Mouse (Mus musculus) G1E (cell line): ENCODE results near the gene Folr1. TPM values are rescaled to one million over a fixed set of nuclear protein-coding genes. Genes with fewer than 3 reads are reported as not detected.

Source experiments
- ATAC-seq: 2 replicates; pipeline ENCODE4 v1.8.0; 2016; ENCODE audit warnings: mild to moderate bottlenecking; ENCODE audit not compliant: insufficient number of reproducible peaks, poor library complexity, low FRiP score, severe bottlenecking; ENCODE audit errors: extremely low read depth
- DNase-seq: peaks from one replicate; pipeline ENCODE4 v3.0.0; 2012; ENCODE audit warnings: low spot score
- H3K27me3 ChIP-seq: 2 replicates; pipeline ENCODE4 v1.6.1; 2012; ENCODE audit warnings: mild to moderate bottlenecking, low read length, inconsistent platforms; ENCODE audit not compliant: insufficient read depth
- H3K36me3 ChIP-seq: replicated peaks from 2 replicates; pipeline ENCODE3; 2012; ENCODE audit warnings: mild to moderate bottlenecking, inconsistent platforms
- H3K4me1 ChIP-seq: 2 replicates; pipeline ENCODE4 v1.6.1; 2012; ENCODE audit warnings: low read depth, low read length, inconsistent platforms, mixed read lengths; ENCODE audit not compliant: insufficient read depth
- H3K4me3 ChIP-seq: 2 replicates; pipeline ENCODE4 v1.5.1; 2012; ENCODE audit warnings: low read depth, mild to moderate bottlenecking, inconsistent platforms, low read length, moderate library complexity, mixed read lengths
- H3K9me3 ChIP-seq: replicated peaks from 2 replicates; pipeline ENCODE4 v1.6.1; 2012; ENCODE audit warnings: inconsistent platforms
- CTCF ChIP-seq: IDR thresholded peaks from 2 replicates; pipeline ENCODE4 v1.5.1; 2012; ENCODE audit warnings: low read depth, low read length, inconsistent platforms, mixed read lengths
- GATA1 ChIP-seq: IDR thresholded peaks from 2 replicates; pipeline ENCODE4 v1.6.1; 2012; ENCODE audit warnings: borderline replicate concordance, low read length, inconsistent platforms, mixed read lengths
- GATA2 ChIP-seq: IDR thresholded peaks from 2 replicates; pipeline ENCODE4 v1.6.1; 2012; ENCODE audit warnings: low read depth, low read length, inconsistent platforms, borderline replicate concordance
- POLR2AphosphoS5 ChIP-seq: IDR thresholded peaks from 2 replicates; pipeline ENCODE4 v1.6.1; 2012; ENCODE audit warnings: low read depth, low read length, inconsistent platforms; ENCODE audit not compliant: insufficient replicate concordance
- TAL1 ChIP-seq: conservative IDR thresholded peaks from 2 replicates; pipeline ENCODE4 v1.6.1; 2012; ENCODE audit warnings: low read depth, low read length, inconsistent platforms, mixed read lengths
- polyA plus RNA-seq: library from polyadenylated mRNA; stranded (reverse); fragments of >175 nt; gene quantifications from 2 replicates; pipeline ENCODE4 v1.2.3, GENCODE M21; 2012
- total RNA-seq, 2 experiments: library from RNA; stranded (forward) in 1 of 2; stranded (reverse) in 1 of 2; fragments of 200-1000 nt in 1 of 2; fragments of >200 nt in 1 of 2; fragmentation: Nextera tagmentation in 1 of 2; gene quantifications; 2 replicates each; pipeline ENCODE4 v1.2.3; 2014 to 2017

Gene Folr1
- total and polyA plus RNA-seq, 3 experiments = 0.22 TPM; not detected in 2

DNA sequence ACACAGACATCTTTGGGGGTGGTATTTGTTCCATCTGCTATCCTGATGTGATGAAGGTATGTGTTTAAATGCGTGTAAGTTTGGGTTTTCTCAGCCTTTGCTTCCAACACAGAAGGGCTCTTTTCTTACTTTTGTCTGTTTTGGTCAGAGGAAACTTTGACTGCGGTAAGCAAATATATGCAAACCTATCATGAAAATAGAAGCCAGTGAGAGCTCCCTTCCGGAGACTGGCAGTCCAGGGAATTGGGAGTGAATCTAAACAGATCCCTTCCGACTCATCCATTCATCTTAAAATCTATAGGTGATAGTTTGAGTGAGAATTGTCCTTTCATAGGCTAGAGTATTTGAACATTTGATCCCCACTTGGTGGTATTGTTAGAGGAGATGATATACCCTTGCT is 17.9 kb upstream of the Folr1 start:
- H3K9me3 ChIP-seq = no peaks in the 10 kb centered on the region
- H3K4me1 ChIP-seq = peaks cover 2% of the 10 kb centered on the region; the same call in 1 of the 2 replicates
- peaks cover 15% of the 10 kb centered on the region for H3K27me3 ChIP-seq
- ATAC-seq (no peak), DNase-seq (no peak)
- H3K36me3 ChIP-seq = no peaks in the 10 kb centered on the region
- no peak overlapping the region for H3K4me3 ChIP-seq
- TF ChIP-seq POLR2AphosphoS5 = no peak
- TF ChIP-seq GATA1 = no peak
- TF ChIP-seq TAL1 = no peak
- TF ChIP-seq GATA2 = no peak
- TF ChIP-seq CTCF = no peak

DNA sequence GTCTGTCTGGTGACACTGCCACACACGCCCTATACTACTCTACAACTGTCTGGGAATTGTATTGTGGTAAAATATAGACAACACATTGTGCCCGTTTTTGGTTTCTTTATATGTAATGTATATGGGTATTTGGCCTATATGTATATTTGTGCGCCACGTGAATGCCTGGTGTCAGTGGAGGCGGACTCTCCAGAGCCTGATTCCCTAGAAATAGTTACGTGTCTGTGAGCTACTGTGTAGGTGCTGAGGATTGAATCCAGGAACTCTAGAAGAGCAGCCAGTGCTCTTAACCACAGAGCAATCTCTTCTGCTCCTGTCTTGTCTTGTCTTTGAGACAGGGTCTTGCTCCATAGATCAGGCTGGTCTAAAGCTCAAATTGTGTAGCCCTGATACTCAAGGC is 15.7 kb upstream of the Folr1 start:
- ATAC-seq (no peak), DNase-seq (no peak)
- H3K9me3 ChIP-seq = no peaks in the 10 kb centered on the region
- peaks cover under 1% of the 10 kb centered on the region; the same call in 1 of the 2 replicates for H3K4me1 ChIP-seq
- H3K36me3 ChIP-seq = no peaks in the 10 kb centered on the region
- peaks cover 21% of the 10 kb centered on the region for H3K27me3 ChIP-seq
- no peak overlapping the region for H3K4me3 ChIP-seq
- TF ChIP-seq TAL1 = no peak

DNA sequence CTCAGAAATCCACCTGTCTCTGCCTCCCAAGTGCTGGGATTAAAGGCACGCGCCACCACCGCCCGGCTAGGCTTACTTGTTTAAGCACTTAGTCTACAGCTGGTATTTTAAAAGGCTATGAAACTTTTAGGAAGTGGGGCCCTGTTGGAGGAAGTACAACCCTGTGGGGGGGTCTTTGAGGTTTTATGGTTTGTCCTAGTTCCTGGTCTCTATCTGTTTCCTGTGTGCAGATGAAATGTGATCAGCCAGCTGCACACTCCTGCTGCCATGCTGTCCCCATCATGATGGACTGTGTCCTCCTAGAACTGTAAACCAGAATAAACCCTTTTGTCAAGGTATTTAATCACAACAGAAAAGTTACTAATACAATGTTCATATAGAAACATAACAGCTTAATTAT is 13.6 kb upstream of the Folr1 start:
- no peak for ATAC-seq
- Histone ChIP-seq H3K4me1 (no peaks in the 10 kb centered on the region), H3K4me3 (no peak overlapping the region), H3K36me3 (no peaks in the 10 kb centered on the region), H3K27me3 (peaks cover 17% of the 10 kb centered on the region), H3K9me3 (no peaks in the 10 kb centered on the region)
- TF ChIP-seq POLR2AphosphoS5 = no peak
- TF ChIP-seq GATA1 = no peak
- TF ChIP-seq TAL1 = no peak
- TF ChIP-seq GATA2 = no peak
- TF ChIP-seq CTCF = no peak
- no peak for DNase-seq

DNA sequence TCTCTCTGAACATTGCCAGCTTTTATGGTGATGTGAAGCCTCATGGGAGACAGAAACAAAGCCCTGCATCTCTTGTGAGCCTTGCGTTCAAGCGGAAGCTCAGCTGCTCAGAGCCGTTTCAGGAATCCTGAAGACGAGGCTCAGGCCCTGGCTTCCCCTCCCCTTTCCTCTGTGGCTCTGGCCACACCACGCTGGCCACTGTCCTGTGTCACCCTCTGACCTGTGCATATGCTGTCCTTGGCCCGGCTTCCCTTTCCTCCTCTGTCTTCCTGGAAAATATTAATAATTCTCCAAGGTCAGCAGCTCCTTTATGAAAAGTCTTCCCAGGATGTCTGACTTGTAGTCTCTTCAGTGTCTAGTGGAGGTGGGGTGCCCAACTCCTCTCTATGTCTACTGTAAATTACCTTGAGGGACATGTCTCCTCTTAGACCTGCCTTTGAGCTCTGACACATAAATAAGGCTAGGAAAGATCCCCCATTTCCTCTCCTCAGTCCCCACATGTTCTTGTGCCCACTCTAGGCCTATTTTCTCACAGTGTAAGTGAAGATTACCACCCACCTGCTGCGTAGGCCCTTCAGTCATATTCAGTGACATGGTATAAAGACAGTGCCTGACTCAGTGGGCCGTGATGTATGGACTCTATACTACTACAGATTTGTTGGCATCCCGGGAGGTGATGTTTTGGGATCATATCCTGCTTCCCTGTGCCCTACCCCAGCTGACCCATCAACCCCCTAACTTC is 12.0 kb upstream of the Folr1 start:
- H3K9me3 ChIP-seq = no peaks in the 10 kb centered on the region
- no peaks in the 10 kb centered on the region for H3K4me1 ChIP-seq
- H3K36me3 ChIP-seq = no peaks in the 10 kb centered on the region
- no peak overlapping the region for H3K4me3 ChIP-seq
- no peak for ATAC-seq
- H3K27me3 ChIP-seq = peaks cover 19% of the 10 kb centered on the region
- no peak for DNase-seq
- TF ChIP-seq TAL1 (no peak), POLR2AphosphoS5 (no peak), CTCF (no peak), GATA2 (no peak), GATA1 (no peak)

DNA sequence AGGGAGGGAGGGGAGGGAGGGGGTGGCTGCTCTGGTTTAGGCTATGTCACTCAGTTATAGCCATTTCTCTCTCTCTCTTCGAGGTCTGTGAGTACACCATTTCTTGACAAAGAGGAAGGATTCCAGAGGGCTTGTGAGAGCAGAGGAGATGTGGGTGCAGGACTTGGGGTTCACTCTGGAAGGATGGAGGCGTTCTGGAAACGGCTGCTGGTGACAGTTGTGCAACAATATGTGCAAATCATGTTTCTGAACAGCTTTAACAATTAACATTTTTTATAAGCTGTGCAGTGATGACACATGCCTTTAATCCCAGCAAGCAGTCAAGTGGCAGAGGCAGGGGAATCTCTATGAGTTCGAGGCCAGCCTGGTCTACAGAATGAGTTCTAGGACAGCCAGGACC is 10.3 kb upstream of the Folr1 start:
- H3K4me1 ChIP-seq = no peaks in the 10 kb centered on the region
- DNase-seq = no peak
- TF ChIP-seq CTCF (no peak), GATA2 (no peak), GATA1 (no peak), TAL1 (no peak), POLR2AphosphoS5 (no peak)
- peaks cover 16% of the 10 kb centered on the region for H3K27me3 ChIP-seq
- H3K9me3 ChIP-seq = no peaks in the 10 kb centered on the region
- no peak overlapping the region for H3K4me3 ChIP-seq
- no peaks in the 10 kb centered on the region for H3K36me3 ChIP-seq
- ATAC-seq = no peak

DNA sequence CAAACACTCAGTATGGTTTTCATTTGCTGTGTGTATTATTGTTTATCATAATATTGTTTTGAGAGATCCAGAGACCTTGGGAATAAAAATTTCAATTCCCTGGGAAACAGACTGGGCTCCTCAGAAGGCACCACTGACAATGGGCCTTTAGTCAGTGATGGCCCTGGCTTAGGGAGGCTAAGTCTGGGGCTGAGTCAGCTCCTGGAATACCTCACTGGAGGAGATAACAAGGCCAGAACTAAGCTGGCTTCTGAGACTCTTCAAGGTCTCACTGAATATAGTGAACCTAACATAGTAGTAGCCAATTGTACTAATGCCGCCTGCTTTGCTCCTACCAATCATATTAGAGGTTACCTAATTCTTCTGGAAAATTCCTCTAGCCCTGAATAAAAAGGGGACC is 5.4 kb upstream of the Folr1 start:
- DNase-seq (no peak), ATAC-seq (no peak)
- Histone ChIP-seq H3K36me3 (no peaks in the 10 kb centered on the region), H3K4me1 (no peaks in the 10 kb centered on the region; the same call in 1 of the 2 replicates), H3K4me3 (no peak overlapping the region), H3K9me3 (no peaks in the 10 kb centered on the region), H3K27me3 (peaks cover 15% of the 10 kb centered on the region)
- TF ChIP-seq TAL1 = no peak
- no peak for TF ChIP-seq GATA2
- no peak for TF ChIP-seq GATA1
- no peak for TF ChIP-seq CTCF
- TF ChIP-seq POLR2AphosphoS5 = no peak

DNA sequence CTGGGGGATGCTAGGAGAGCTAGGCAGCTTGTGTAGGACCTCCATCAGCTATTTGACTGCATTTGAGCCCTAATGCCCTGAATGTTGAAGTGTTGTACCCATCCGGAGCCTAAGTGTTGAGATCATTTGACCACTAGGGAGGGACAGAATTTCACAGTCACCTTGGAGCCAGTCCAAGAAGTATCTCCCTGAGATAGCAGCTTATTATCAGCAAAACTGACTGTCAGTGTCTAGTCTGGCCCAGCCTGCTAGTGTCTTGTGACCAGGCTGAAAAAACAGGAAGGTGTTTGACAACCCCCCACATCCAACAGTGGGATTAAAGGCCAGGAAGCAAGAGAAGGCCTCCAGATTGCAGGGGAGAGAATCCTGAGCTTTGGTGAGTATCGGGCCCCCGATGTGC is 708 bp upstream of the Folr1 start:
- TF ChIP-seq GATA2 = no peak
- no peak for TF ChIP-seq TAL1
- TF ChIP-seq POLR2AphosphoS5 = no peak
- no peak for TF ChIP-seq GATA1
- TF ChIP-seq CTCF = no peak
- no peak overlapping the region for H3K4me3 ChIP-seq
- H3K36me3 ChIP-seq = no peaks in the 10 kb centered on the region

More for the DNA sequence above, 708 bp upstream of the Folr1 start:
- no peaks in the 10 kb centered on the region for H3K9me3 ChIP-seq
- peaks cover 25% of the 10 kb centered on the region for H3K27me3 ChIP-seq
- H3K4me1 ChIP-seq = no peaks in the 10 kb centered on the region; the same call in none of the 2 replicates
- ATAC-seq (0 out of 2 replicates have a peak, but pooled peaks have one; percentile 22), DNase-seq (peak; percentile 13)
